10 mouse cellular contexts compared by ENCODE assay signal in the genomic region with DNA sequence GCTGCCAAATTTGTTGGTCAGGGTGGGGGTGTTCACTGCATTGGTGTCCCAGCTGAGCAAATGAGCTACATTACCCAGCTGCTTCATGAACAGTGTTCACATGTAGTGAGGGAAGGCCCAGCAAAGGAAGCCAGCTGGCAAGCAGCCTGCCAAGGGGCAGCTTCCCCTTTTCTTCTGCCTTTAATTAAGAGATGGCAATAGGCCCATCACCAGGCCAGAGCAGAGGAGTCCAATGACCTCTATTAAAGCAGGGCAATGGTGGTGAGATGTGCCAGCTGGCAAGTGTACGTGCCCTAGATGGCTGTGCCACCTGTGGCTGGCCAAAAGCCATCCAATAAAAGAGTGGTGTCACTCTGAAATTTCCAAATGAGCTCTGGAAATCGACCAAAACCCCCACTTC.
DNase-seq lines count a peak whose midpoint lies in the region; ATAC-seq and TF ChIP-seq lines count a peak whose summit lies in the region.
"Had no signal": no experiment of that assay in that cellular context is flagged by ENCODE, and none has a peak within 500 bp of the region (broad histone marks: within the 10 kb centered on the region; RNA-seq: fewer than 3 reads in every experiment).

No protein-coding gene starts in this region.

- no peak overlapping the region for H3K9ac ChIP-seq in hindbrain, embryonic 11.5 days (ENCODE audit: low read depth, low read length)
- no peak overlapping the region for H3K9ac ChIP-seq in forebrain, postnatal 0 days
- H3K9ac ChIP-seq: liver, embryonic 13.5 days had no signal

- H3K4me2 ChIP-seq in hindbrain, embryonic 11.5 days (replicated peaks; ENCODE audit: low read depth, low read length), result no peak overlapping the region
- H3K4me2 ChIP-seq in forebrain, postnatal 0 days (ENCODE audit: low read depth), result no peak overlapping the region
- H3K4me2 ChIP-seq: liver, embryonic 13.5 days had no signal

- H3K27ac ChIP-seq in hindbrain, embryonic 11.5 days (ENCODE audit: low read depth, low read length), result no peak overlapping the region
- H3K27ac ChIP-seq in hindbrain, embryonic 10.5 days, result no peak overlapping the region
- no peak overlapping the region for H3K27ac ChIP-seq in forebrain, postnatal 0 days (ENCODE audit: low read depth, low read length)
- H3K27ac ChIP-seq: heart, adult 2 months; liver, embryonic 13.5 days had no signal

- no peaks in the 10 kb centered on the region for H3K36me3 ChIP-seq in hindbrain, embryonic 11.5 days (ENCODE audit: control insufficient read depth, insufficient read depth, low read length)
- H3K36me3 ChIP-seq in hindbrain, embryonic 10.5 days, result no peaks in the 10 kb centered on the region
- H3K36me3 ChIP-seq in forebrain, postnatal 0 days (ENCODE audit: insufficient read depth), result no peaks in the 10 kb centered on the region
- H3K36me3 ChIP-seq: liver, embryonic 13.5 days had no signal

- ATAC-seq in hindbrain, embryonic 11.5 days (ENCODE audit: low FRiP score), result 0 out of 2 replicates have a peak, but pooled peaks have one; percentile 22
- peak; percentile 88 for ATAC-seq in forebrain, postnatal 0 days

- no peak overlapping the region for H3K4me3 ChIP-seq in hindbrain, embryonic 11.5 days (ENCODE audit: low read depth, low read length)
- no peak overlapping the region for H3K4me3 ChIP-seq in hindbrain, embryonic 10.5 days
- no peak overlapping the region for H3K4me3 ChIP-seq in forebrain, postnatal 0 days (ENCODE audit: low read depth, low read length)
- H3K4me3 ChIP-seq: heart, adult 2 months; liver, embryonic 13.5 days had no signal

- DNase-seq in hindbrain, embryonic 11.5 days (ENCODE audit: low spot score), result peak; percentile 1
- DNase-seq in hindbrain, embryonic 10.5 days (ENCODE audit: low spot score), result no peak
- DNase-seq in forebrain, postnatal 0 days, result peak; percentile 78
- DNase-seq in layer of hippocampus, postnatal 14 days (ENCODE audit: low spot score in 2 of 2), result peak; percentile 56 to 76
- DNase-seq in retina, postnatal 7 days (ENCODE audit: low read depth, low spot score), result peak; percentile 34
- no peak for DNase-seq in adrenal gland, adult (ENCODE audit: inconsistent age in 2 of 2, low spot score in 1 of 2)
- no peak for DNase-seq in spleen, postnatal 36 days (ENCODE audit: low spot score in 2 of 2)
- DNase-seq in adipocyte (ENCODE audit: low spot score), result no peak
- DNase-seq: heart, adult 2 months; liver, embryonic 13.5 days had no signal

- no peak for TF ChIP-seq CTCF in forebrain, postnatal 0 days (IDR thresholded peaks at IDR 0.05; ENCODE audit: low read depth)

- H3K27me3 ChIP-seq in hindbrain, embryonic 11.5 days (ENCODE audit: control insufficient read depth, insufficient read depth, low read length), result no peaks in the 10 kb centered on the region
- no peaks in the 10 kb centered on the region for H3K27me3 ChIP-seq in hindbrain, embryonic 10.5 days (ENCODE audit: insufficient read depth, poor library complexity, severe bottlenecking)
- H3K27me3 ChIP-seq in forebrain, postnatal 0 days (ENCODE audit: insufficient read depth, low read length), result no peaks in the 10 kb centered on the region
- H3K27me3 ChIP-seq: liver, embryonic 13.5 days had no signal

- 53% methylated on average over 2 of the region's 2 CpGs for WGBS in hindbrain, embryonic 11.5 days
- WGBS in hindbrain, embryonic 10.5 days, result 58% methylated on average over 2 of the region's 2 CpGs
- WGBS in forebrain, postnatal 0 days, result 11% methylated on average over 2 of the region's 2 CpGs

- H3K4me1 ChIP-seq in hindbrain, embryonic 11.5 days (replicated peaks; ENCODE audit: control insufficient read depth, insufficient read depth, low read length), result no peaks in the 10 kb centered on the region
- H3K4me1 ChIP-seq in hindbrain, embryonic 10.5 days (replicated peaks), result no peaks in the 10 kb centered on the region
- H3K4me1 ChIP-seq in forebrain, postnatal 0 days (ENCODE audit: insufficient read depth), result no peaks in the 10 kb centered on the region
- H3K4me1 ChIP-seq: liver, embryonic 13.5 days had no signal

- no peaks in the 10 kb centered on the region for H3K9me3 ChIP-seq in hindbrain, embryonic 11.5 days (ENCODE audit: control insufficient read depth, low read length)
- no peaks in the 10 kb centered on the region for H3K9me3 ChIP-seq in hindbrain, embryonic 10.5 days
- H3K9me3 ChIP-seq in forebrain, postnatal 0 days (ENCODE audit: low read length), result no peaks in the 10 kb centered on the region
- H3K9me3 ChIP-seq: liver, embryonic 13.5 days had no signal

Comparison
In these comparisons a context has a peak if more than half of its experiments do, and no peak if none do; other contexts are left out.
1. DNase-seq: peak in hindbrain, embryonic 11.5 days (single experiment), forebrain, postnatal 0 days (single experiment), layer of hippocampus, postnatal 14 days (2 of 2) and retina, postnatal 7 days (single experiment); none in hindbrain, embryonic 10.5 days (single experiment), adrenal gland, adult (0 of 2), spleen, postnatal 36 days (0 of 2) and adipocyte (single experiment).